Mouse (Mus musculus): ENCODE results near the gene Cda. TPM values are rescaled to one million over a fixed set of nuclear protein-coding genes. Genes with fewer than 3 reads are reported as not detected.

The Cda gene
- 1.9 and 3.2 TPM in 2 replicates for polyA plus RNA-seq (2012; rRNA removed)

- peak; percentile 84 for DNase-seq (ENCODE audit: low read depth)
- no peak for TF ChIP-seq POLR2A (IDR thresholded peaks at IDR 0.05; ENCODE audit: borderline replicate concordance, extremely low read depth, insufficient read depth, insufficient read length, poor library complexity, severe bottlenecking)
- no peak for TF ChIP-seq CTCF (IDR thresholded peaks at IDR 0.05; ENCODE audit: borderline replicate concordance, extremely low read depth, insufficient read depth, insufficient read length)
These were observed at the start of gene Cda for GRCm38 (mm10) chr4:138367641-138368497. Gene Cda, minus strand, starts transcription at chr4:138367992.

GRCm38 (mm10) chr4:138416414-138416813 lies 48.6 kb upstream of the Cda start:
- DNase-seq (ENCODE audit: low read depth) = no peak
- no peak for TF ChIP-seq POLR2A (IDR thresholded peaks at IDR 0.05; ENCODE audit: borderline replicate concordance, extremely low read depth, insufficient read depth, insufficient read length, poor library complexity, severe bottlenecking)
- TF ChIP-seq CTCF (IDR thresholded peaks at IDR 0.05; ENCODE audit: borderline replicate concordance, extremely low read depth, insufficient read depth, insufficient read length) = no peak

- TF ChIP-seq POLR2A (IDR thresholded peaks at IDR 0.05; ENCODE audit: borderline replicate concordance, extremely low read depth, insufficient read depth, insufficient read length, poor library complexity, severe bottlenecking) (no peak), CTCF (IDR thresholded peaks at IDR 0.05; ENCODE audit: borderline replicate concordance, extremely low read depth, insufficient read depth, insufficient read length) (no peak)
- no peak for DNase-seq (ENCODE audit: low read depth)
These were observed 48.2 kb upstream of the Cda start for GRCm38 (mm10) chr4:138415991-138416390.

DNA sequence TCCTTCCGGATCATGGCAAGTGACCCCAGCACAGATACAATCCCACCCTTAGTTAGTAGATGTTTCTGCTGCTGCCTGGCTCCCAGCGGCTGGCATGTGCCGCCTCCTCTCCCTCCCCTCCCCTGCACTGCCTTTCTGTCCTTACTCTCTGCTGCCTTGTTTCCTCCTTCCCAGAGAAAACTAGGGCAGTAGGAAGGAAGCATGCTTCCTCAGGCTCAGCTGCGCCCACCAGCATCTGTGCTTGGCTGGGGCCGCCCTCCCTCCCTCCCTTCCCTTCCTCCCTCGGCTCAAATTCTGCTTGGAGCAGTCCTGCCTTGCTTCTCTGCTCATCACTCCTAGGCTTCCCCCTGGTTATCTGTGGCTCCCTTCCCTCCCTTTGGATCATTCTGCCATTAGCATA lies 46.9 kb upstream of the Cda start:
- peak; percentile 49 for DNase-seq (ENCODE audit: low read depth)
- TF ChIP-seq CTCF (IDR thresholded peaks at IDR 0.05; ENCODE audit: borderline replicate concordance, extremely low read depth, insufficient read depth, insufficient read length) = no peak
- no peak for TF ChIP-seq POLR2A (IDR thresholded peaks at IDR 0.05; ENCODE audit: borderline replicate concordance, extremely low read depth, insufficient read depth, insufficient read length, poor library complexity, severe bottlenecking)

DNA sequence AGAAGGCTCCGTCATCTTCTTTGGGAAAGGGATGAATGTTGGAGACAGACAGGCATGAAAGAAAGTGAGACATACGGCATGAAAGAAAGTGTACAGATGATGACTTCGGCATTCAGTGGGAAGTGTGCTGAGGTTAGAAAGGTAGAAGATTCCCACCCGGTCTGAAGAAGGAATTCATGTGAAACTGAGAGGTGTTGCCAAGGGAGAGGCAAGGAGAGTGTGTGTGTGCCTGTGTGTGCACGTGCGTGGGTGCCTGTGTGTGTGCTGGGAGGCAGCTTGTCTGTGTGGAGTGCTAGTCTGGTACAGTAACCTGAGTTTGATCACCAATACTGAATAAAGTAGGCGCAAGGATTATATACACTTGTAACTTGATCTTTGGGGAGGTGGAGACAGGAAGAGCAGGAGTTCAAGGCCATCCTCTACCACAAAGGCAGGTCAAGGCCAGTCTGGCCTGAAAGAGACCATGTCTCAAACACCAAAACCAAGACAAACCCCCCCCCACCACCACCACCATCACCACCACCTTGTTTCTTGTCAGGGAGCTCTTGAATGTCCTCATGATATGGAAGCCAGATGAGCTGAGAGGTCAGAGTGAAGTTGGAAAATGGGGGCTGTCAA lies 43.8 kb upstream of the Cda start:
- no peak for DNase-seq (ENCODE audit: low read depth)
- TF ChIP-seq POLR2A (IDR thresholded peaks at IDR 0.05; ENCODE audit: borderline replicate concordance, extremely low read depth, insufficient read depth, insufficient read length, poor library complexity, severe bottlenecking) (no peak), CTCF (IDR thresholded peaks at IDR 0.05; ENCODE audit: borderline replicate concordance, extremely low read depth, insufficient read depth, insufficient read length) (no peak)

DNA sequence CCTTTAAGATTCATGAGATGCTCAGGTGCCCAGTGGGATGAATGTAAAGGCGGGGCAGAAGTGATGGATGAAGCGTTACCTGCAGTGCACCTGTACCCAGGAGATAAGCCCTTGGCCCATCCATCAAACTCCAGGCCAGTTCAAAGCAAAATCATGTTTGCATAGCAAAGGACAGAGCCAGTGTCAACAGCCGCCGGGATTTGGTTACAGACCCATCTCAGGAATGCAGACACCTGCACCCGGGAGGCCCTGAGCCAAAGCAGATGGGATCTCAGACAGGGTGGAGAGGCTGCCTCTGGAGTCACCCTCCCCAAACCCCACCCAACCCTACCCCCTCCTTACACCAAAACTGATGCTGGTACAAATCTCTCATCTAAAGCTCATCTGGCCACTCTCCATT lies 43.2 kb upstream of the Cda start:
- no peak for TF ChIP-seq CTCF (IDR thresholded peaks at IDR 0.05; ENCODE audit: borderline replicate concordance, extremely low read depth, insufficient read depth, insufficient read length)
- TF ChIP-seq POLR2A (IDR thresholded peaks at IDR 0.05; ENCODE audit: borderline replicate concordance, extremely low read depth, insufficient read depth, insufficient read length, poor library complexity, severe bottlenecking) = no peak
- DNase-seq (ENCODE audit: low read depth) = no peak

DNA sequence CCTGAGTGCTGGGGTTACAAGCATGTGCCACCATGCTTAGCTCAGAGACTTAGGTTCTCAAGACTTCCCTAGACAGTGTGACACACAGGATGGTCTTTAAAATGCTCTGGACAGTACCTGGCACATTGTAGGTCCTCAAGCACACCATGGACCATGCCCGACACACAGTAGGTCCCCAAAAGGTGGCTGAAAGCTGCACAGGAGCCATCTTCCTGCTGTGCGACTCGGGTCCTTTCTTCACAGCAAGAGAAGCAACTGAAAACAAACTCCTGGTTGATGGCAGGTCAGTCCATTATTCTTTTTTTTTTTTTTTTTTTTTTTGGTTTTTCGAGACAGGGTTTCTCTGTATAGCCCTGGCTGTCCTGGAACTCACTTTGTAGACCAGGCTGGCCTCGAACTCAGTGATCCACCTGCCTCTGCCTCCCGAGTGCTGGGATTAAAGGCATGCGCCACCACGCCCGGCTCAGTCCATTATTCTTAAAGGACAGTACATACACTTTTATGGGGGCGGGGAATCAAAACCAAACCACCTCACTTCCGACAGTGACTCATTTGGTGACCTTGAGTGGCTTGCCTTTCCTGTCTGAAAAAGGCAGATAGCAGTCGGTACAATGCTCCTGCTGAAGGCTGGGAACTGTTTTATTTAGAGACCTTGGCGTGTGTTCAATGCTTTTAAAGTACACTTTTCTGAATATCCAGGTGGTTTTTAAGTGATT lies 39.8 kb upstream of the Cda start:
- no peak for DNase-seq (ENCODE audit: low read depth)
- no peak for TF ChIP-seq POLR2A (IDR thresholded peaks at IDR 0.05; ENCODE audit: borderline replicate concordance, extremely low read depth, insufficient read depth, insufficient read length, poor library complexity, severe bottlenecking)
- TF ChIP-seq CTCF (IDR thresholded peaks at IDR 0.05; ENCODE audit: borderline replicate concordance, extremely low read depth, insufficient read depth, insufficient read length) = no peak

- no peak for DNase-seq (ENCODE audit: low read depth)
- TF ChIP-seq CTCF (IDR thresholded peaks at IDR 0.05; ENCODE audit: borderline replicate concordance, extremely low read depth, insufficient read depth, insufficient read length) = peak; percentile 60
- no peak for TF ChIP-seq POLR2A (IDR thresholded peaks at IDR 0.05; ENCODE audit: borderline replicate concordance, extremely low read depth, insufficient read depth, insufficient read length, poor library complexity, severe bottlenecking)
These were observed 37.0 kb upstream of the Cda start for GRCm38 (mm10) chr4:138404806-138405205.

DNA sequence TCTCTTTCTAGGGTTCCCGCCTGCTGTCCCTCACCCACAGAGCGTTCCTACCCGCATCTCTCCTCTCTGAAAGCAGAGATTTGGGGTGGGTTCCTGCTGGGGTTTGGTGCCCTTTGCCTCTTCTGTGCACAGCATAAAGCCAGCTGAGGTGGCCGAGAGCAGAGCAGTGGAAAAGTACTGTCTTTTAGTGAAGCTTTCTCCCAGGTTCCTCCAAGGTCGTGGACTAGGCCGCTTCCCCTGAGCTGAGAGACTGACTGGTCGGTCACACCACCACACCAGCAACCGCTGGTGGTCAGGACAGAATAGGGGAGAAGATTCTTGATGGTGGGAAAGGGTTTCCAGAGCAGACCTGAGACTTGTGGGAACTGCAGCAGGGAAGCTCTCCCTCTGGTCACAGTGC lies 28.9 kb upstream of the Cda start:
- no peak for TF ChIP-seq CTCF (IDR thresholded peaks at IDR 0.05; ENCODE audit: borderline replicate concordance, extremely low read depth, insufficient read depth, insufficient read length)
- TF ChIP-seq POLR2A (IDR thresholded peaks at IDR 0.05; ENCODE audit: borderline replicate concordance, extremely low read depth, insufficient read depth, insufficient read length, poor library complexity, severe bottlenecking) = no peak
- DNase-seq (ENCODE audit: low read depth) = no peak

DNA sequence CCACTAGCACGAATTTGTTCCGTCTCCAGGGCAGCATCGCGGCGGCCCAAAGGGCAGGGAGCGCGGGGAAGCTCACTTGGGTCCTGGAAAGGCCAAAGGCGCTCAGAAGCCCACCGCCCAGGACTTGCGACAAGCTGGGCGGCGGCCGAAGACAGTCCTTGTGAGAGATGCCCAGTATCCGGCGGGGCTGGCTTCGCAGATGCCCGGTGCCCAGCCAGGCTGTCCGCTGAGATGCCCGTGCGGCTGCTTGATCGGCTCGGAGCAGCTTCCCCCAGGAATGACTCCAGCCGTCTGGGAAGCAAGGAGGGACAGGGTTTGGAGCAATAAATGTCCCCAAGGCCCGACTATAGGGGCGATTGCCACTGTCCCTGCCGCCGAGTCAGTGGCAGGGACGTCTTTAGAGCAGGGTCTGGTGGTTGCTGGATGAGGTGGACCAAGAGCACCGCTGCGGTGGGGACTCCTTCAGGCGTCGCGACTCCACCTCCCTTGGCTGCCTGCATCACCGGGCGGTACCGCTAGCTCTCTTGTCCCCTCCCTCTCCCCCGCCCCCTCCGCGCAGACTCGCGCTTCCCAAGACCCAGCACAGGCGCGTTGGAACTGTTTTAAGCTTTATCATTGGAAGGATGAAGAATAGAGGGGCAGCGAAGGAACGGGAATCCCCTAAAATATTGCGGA lies 28.3 kb upstream of the Cda start, which contains the start of gene Fam43b:
Gene Fam43b, minus strand, starts transcription at position 558 of the 675 bp plus-strand sequence.
- peak; percentile 77 for DNase-seq (ENCODE audit: low read depth)
- no peak for TF ChIP-seq POLR2A (IDR thresholded peaks at IDR 0.05; ENCODE audit: borderline replicate concordance, extremely low read depth, insufficient read depth, insufficient read length, poor library complexity, severe bottlenecking)
- TF ChIP-seq CTCF (IDR thresholded peaks at IDR 0.05; ENCODE audit: borderline replicate concordance, extremely low read depth, insufficient read depth, insufficient read length) = no peak

All from brain, embryonic 14.5 days (tissue).